Mouse (Mus musculus) megakaryocyte progenitor cell, adult 5-6 weeks (primary cell): ENCODE data around the gene Phospho1. TPM values are rescaled to one million over a fixed set of nuclear protein-coding genes. Genes with fewer than 3 reads are reported as not detected.

Experiments used
- ATAC-seq: replicated peaks from 2 replicates; pipeline ENCODE4 v1.8.0; 2016; ENCODE audit warnings: mild to moderate bottlenecking, moderate TSS enrichment, inconsistent platforms; ENCODE audit not compliant: poor library complexity
- total RNA-seq, 2 experiments: library from RNA; stranded (forward) in 1 of 2; stranded (reverse) in 1 of 2; fragments of 157-497, 149-512 nt in 1 of 2; fragments of 200-1000 nt in 1 of 2; gene quantifications; 2 replicates each; pipeline versions ENCODE4 v1.2.3 to v1.2.4; 2015 to 2017

Phospho1 gene
- total RNA-seq, 2 experiments from 2014 or later = 0.47 to 0.62 TPM

- ATAC-seq = no peak
Observed at GRCm38 (mm10) chr11:95811741-95812140, 12.6 kb upstream of the Phospho1 start.

- ATAC-seq = no peak
Observed at GRCm38 (mm10) chr11:95812224-95812623, 12.1 kb upstream of the Phospho1 start.

- ATAC-seq = no peak
Observed at GRCm38 (mm10) chr11:95814101-95814500, 10.2 kb upstream of the Phospho1 start.

GRCm38 (mm10) chr11:95814857-95815256 is 9.4 kb upstream of the Phospho1 start:
- no peak for ATAC-seq

GRCm38 (mm10) chr11:95815412-95815811 is 8.9 kb upstream of the Phospho1 start:
- no peak for ATAC-seq

GRCm38 (mm10) chr11:95819138-95819537 is 5.2 kb upstream of the Phospho1 start:
- no peak for ATAC-seq

- no peak for ATAC-seq
Observed at GRCm38 (mm10) chr11:95821511-95821910, 2.8 kb upstream of the Phospho1 start.

GRCm38 (mm10) chr11:95822437-95822836 is 1.9 kb upstream of the Phospho1 start:
- ATAC-seq = no peak

- ATAC-seq = no peak
Observed at GRCm38 (mm10) chr11:95824877-95825243, 561 bp downstream of the Phospho1 start.

- no peak for ATAC-seq
Observed at GRCm38 (mm10) chr11:95825625-95826024, 1.3 kb downstream of the Phospho1 start.

- no peak for ATAC-seq
Observed at GRCm38 (mm10) chr11:95826317-95827167, 2.2 kb downstream of the Phospho1 start.

- no peak for ATAC-seq
Observed at GRCm38 (mm10) chr11:95827168-95827447, 2.8 kb downstream of the Phospho1 start.

- ATAC-seq = peak; percentile 35
Observed at GRCm38 (mm10) chr11:95827464-95828085, 3.3 kb downstream of the Phospho1 start.

GRCm38 (mm10) chr11:95828181-95828964 is 4.1 kb downstream of the Phospho1 start:
- ATAC-seq = no peak

GRCm38 (mm10) chr11:95829526-95830050 is 5.3 kb downstream of the Phospho1 start:
- ATAC-seq = no peak

- no peak for ATAC-seq
Observed at GRCm38 (mm10) chr11:95830411-95831275, 6.3 kb downstream of the Phospho1 start.

GRCm38 (mm10) chr11:95831276-95831619 is 6.9 kb downstream of the Phospho1 start:
- no peak for ATAC-seq

GRCm38 (mm10) chr11:95831641-95832040 is 7.3 kb downstream of the Phospho1 start:
- no peak for ATAC-seq

GRCm38 (mm10) chr11:95832129-95833005 is 8.1 kb downstream of the Phospho1 start:
- no peak for ATAC-seq
